Mouse (Mus musculus) neural tube, embryonic 14.5 days (tissue): ENCODE measurements around the gene Cd300ld2. TPM values are rescaled to one million over a fixed set of nuclear protein-coding genes. Genes with fewer than 3 reads are reported as not detected.

Experiments used
- ATAC-seq: fragments of 200-750 bp; cut with Nextera tagmentation; 2 replicates; pipeline ENCODE4 v1.8.0; 2017; ENCODE audit warnings: low read depth, mild to moderate bottlenecking, moderate TSS enrichment, moderate library complexity
- H3K27ac ChIP-seq: fragments of 300-500 bp; sonication (generic); 2 replicates; pipeline ENCODE4 v1.5.1; 2014; ENCODE audit warnings: low read depth, mild to moderate bottlenecking, control low read depth, low read length, moderate library complexity, mixed read lengths
- H3K27me3 ChIP-seq: fragments of 300-500 bp; sonication (generic); 2 replicates; pipeline ENCODE4 v1.6.1; 2014; ENCODE audit warnings: low read length; ENCODE audit not compliant: control insufficient read depth, insufficient read depth
- H3K36me3 ChIP-seq: fragments of 300-500 bp; sonication (generic); 2 replicates; pipeline ENCODE4 v1.6.1; 2014; ENCODE audit warnings: low read length, mixed read lengths; ENCODE audit not compliant: control insufficient read depth, insufficient read depth
- H3K4me1 ChIP-seq: fragments of 300-500 bp; sonication (generic); 2 replicates; pipeline ENCODE4 v1.6.1; 2014; ENCODE audit warnings: low read length; ENCODE audit not compliant: control insufficient read depth, insufficient read depth
- H3K4me2 ChIP-seq: fragments of 300-500 bp; sonication (generic); 2 replicates; pipeline ENCODE4 v1.6.1; 2014; ENCODE audit warnings: mild to moderate bottlenecking, low read depth, low read length, control low read depth
- H3K4me3 ChIP-seq: fragments of 300-500 bp; sonication (generic); 2 replicates; pipeline ENCODE4 v1.5.1; 2014; ENCODE audit warnings: low read depth, low read length, control low read depth, mixed read lengths
- H3K9ac ChIP-seq: fragments of 300-500 bp; sonication (generic); replicated peaks from 2 replicates; pipeline ENCODE4 v1.6.1; 2014; ENCODE audit warnings: low read depth, mild to moderate bottlenecking, control low read depth, low read length, mixed read lengths
- H3K9me3 ChIP-seq: fragments of 300-500 bp; sonication (generic); 2 replicates; pipeline ENCODE4 v1.6.1; 2016; ENCODE audit warnings: low read length; ENCODE audit not compliant: control insufficient read depth
- WGBS: fragments of 180-500 bp; shearing (Covaris S2); extraction: QIAGEN DNeasy Blood & Tissue Kit; methylation state at CpG from one replicate; pipeline ENCODE4 v1.1.7; 2014; 5-methylcytosine and 5-hydroxymethylcytosine counted together
- polyA plus RNA-seq: library from polyadenylated mRNA; unstranded; fragments of >200 nt; fragmentation: Nextera tagmentation; extraction: Ambion mirVana; gene quantifications from 2 replicates; pipeline ENCODE4 v1.2.1, GENCODE M21; 2014

The Cd300ld2 gene
- polyA plus RNA-seq, 1 experiment from 2014 or later: not detected

DNA sequence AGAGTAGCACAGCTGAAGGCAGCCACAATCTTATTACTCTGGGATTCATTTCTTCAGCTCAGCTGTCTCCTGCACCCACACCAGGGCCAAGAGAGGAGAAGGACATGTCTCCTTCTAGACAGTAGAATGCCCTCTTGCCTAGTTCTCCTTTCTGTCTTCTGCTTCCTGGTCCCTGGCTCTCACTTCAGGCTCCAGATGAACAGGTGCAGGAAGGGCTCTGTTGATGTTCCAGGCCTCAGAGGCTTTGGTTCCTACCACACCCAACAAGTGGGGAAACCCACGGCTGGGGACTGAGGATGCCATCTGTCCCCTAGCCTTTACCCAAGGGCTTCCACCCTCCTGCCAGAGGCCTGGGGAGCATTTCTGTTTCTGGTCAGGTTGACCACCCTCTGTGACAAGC is 55.6 kb downstream of the Cd300ld2 start:
- H3K36me3 ChIP-seq: no peaks in the 10 kb centered on the region
- 70% methylated on average over 1 of the region's 1 CpGs for WGBS
- H3K27me3 ChIP-seq: no peaks in the 10 kb centered on the region
- no peaks in the 10 kb centered on the region for H3K4me1 ChIP-seq
- H3K4me3 ChIP-seq: no peak overlapping the region
- no peak for ATAC-seq
- no peak overlapping the region for H3K9ac ChIP-seq
- no peak overlapping the region for H3K4me2 ChIP-seq
- H3K27ac ChIP-seq: no peak overlapping the region
- no peaks in the 10 kb centered on the region for H3K9me3 ChIP-seq

Other genes starting within 250 kb of the Cd300ld2 start
- 18.8 and 20.4 TPM in 2 replicates for gene Btbd17, start 220.2 kb downstream of the Cd300ld2 start, polyA plus RNA-seq
- not detected in 2 replicates for gene Gpr142, start 217.3 kb downstream of the Cd300ld2 start, polyA plus RNA-seq
- 3.7 and 9.0 TPM in 2 replicates for gene Gprc5c, start 165.0 kb downstream of the Cd300ld2 start, polyA plus RNA-seq
- gene Cd300a, start 126.2 kb downstream of the Cd300ld2 start, polyA plus RNA-seq: 0.79 and 1.5 TPM in 2 replicates
- gene Cd300lb, start 81.8 kb downstream of the Cd300ld2 start, polyA plus RNA-seq: not detected in 2 replicates
- gene Cd300c, start 47.0 kb downstream of the Cd300ld2 start, polyA plus RNA-seq: not detected in 2 replicates
- not detected in 2 replicates for gene Cd300ld, start 26.3 kb downstream of the Cd300ld2 start, polyA plus RNA-seq
- gene Cd300c2, start 14.3 kb downstream of the Cd300ld2 start, polyA plus RNA-seq: 1.0 and 1.4 TPM in 2 replicates
- gene Cd300ld4, start 10.8 kb upstream of the Cd300ld2 start, polyA plus RNA-seq: not detected in 2 replicates
- gene Cd300ld5, start 21.6 kb upstream of the Cd300ld2 start, polyA plus RNA-seq: not detected in 2 replicates
- gene Cd300ld3, start 32.2 kb upstream of the Cd300ld2 start, polyA plus RNA-seq: not detected in 2 replicates
- gene Cd300e, start 46.0 kb upstream of the Cd300ld2 start, polyA plus RNA-seq: not detected in 2 replicates
- 0.25 and 0.94 TPM in 2 replicates for gene Rab37, start 75.2 kb upstream of the Cd300ld2 start, polyA plus RNA-seq
- 0.11 TPM in 1 of 2 replicates, not detected in the other for gene Cd300lf, start 117.8 kb upstream of the Cd300ld2 start, polyA plus RNA-seq
- gene Slc9a3r1, start 147.1 kb upstream of the Cd300ld2 start, polyA plus RNA-seq: 42.3 and 59.1 TPM in 2 replicates
- gene Tmem104, start 171.3 kb upstream of the Cd300ld2 start, polyA plus RNA-seq: 8.9 and 10.8 TPM in 2 replicates
- gene Nat9, start 171.7 kb upstream of the Cd300ld2 start, polyA plus RNA-seq: 19.1 and 19.9 TPM in 2 replicates